Mouse (Mus musculus): Measurements from ENCODE around the gene Olfr679. TPM values are rescaled to one million over a fixed set of nuclear protein-coding genes. Genes with fewer than 3 reads are reported as not detected.
"Not testable (repeated sequence)": the region's sequence is repeated elsewhere in the genome, so short reads cannot be mapped to it uniquely, and the experiment has no call there.

The Olfr679 gene
- total RNA-seq (2015) (not detected in 2 replicates), total RNA-seq (2017) (not detected in 2 replicates)

DNA sequence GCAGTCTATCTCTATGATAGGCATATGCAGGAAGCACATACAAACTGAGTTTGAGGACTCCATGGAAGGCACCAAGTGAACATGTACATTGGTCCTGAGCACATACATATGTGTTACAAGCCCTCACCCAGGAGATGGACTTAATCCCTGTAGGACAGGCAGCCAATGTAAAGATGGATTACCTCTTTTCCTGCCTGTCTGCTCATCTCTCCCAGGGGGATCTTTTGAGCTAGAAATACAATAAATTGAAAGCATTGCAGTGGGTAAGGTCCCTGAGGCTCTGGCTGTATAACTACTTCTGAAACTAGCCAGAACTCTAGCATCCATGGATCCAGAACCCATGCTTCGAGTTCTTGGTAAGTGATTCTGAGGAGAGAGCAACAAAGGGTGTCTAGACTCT is at the start of gene Olfr679:
Gene Olfr679, plus strand, starts transcription at position 301 of the 400 bp plus-strand sequence.
- ATAC-seq (replicated peaks; ENCODE audit: poor library complexity): no peak

- no peak for ATAC-seq (replicated peaks; ENCODE audit: poor library complexity)
These were observed 48.6 kb upstream of the Olfr679 start, which contains the start of gene Olfr676 for GRCm38 (mm10) chr7:105032398-105032797. Gene Olfr676, plus strand, starts transcription at chr7:105032698.

- ATAC-seq (replicated peaks; ENCODE audit: poor library complexity): not testable (repeated sequence)
These were observed 47.2 kb upstream of the Olfr679 start for GRCm38 (mm10) chr7:105033836-105034235.

GRCm38 (mm10) chr7:105058951-105059350 is 22.1 kb upstream of the Olfr679 start:
- no peak for ATAC-seq (replicated peaks; ENCODE audit: poor library complexity)

DNA sequence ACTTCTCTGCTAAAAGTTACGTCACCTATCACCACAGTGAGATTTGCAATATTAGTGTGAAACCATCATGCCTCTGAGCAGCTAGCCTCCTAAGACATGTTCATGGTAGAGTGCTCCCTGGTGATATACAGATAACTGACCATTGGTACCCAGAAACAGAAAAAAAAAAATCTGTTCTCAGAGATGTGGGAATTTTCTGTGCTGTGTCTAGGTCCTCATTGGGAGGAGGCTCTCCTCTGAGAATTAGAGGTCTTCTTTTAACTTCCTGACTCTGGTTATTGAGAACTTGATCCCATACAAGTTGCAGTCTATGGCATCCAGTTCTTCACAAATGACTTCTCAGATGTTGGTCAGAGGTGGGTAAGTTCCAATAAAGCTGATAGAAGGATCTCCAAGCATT is 16.8 kb upstream of the Olfr679 start, which contains the start of gene Olfr678:
Gene Olfr678, plus strand, starts transcription at position 301 of the 400 bp plus-strand sequence.
- no peak for ATAC-seq (replicated peaks; ENCODE audit: poor library complexity)

DNA sequence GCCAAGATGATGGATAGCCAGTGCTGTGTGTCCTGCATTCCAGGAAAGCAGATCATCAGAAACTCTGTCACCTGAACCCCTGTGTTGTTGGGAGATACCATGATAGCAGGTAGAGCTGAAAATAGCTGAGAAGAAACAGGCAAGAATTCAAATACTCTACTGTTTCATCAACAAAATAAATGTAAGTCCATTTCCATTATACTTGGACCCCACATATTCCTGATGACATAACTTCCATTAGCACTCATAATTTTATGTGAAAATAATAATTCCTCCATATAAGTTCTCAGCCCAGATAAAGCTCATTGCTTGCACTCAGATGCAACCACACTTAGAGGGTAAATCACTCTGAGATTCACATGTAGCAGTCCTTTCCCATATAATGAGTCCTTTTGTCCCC is 11.7 kb downstream of the Olfr679 start, which contains the start of gene Olfr680-ps1:
Gene Olfr680-ps1, minus strand, starts transcription at position 101 of the 400 bp plus-strand sequence.
- ATAC-seq (replicated peaks; ENCODE audit: poor library complexity): not testable (repeated sequence)

- no peak for ATAC-seq (replicated peaks; ENCODE audit: poor library complexity)
These were observed 35.5 kb downstream of the Olfr679 start, which contains the start of gene Olfr681 for GRCm38 (mm10) chr7:105116536-105116935. Gene Olfr681, plus strand, starts transcription at chr7:105116836.

Other genes with a start within 250 kb of the Olfr679 start
- gene Usp17lb, start 238.6 kb upstream of the Olfr679 start, total RNA-seq (2015): not detected in 2 replicates
- gene Usp17lb, start 238.6 kb upstream of the Olfr679 start, total RNA-seq (2017): not detected in 2 replicates
- gene Usp17la, start 224.2 kb upstream of the Olfr679 start, total RNA-seq (2015): not detected in 2 replicates
- not detected in 2 replicates for gene Usp17la, start 224.2 kb upstream of the Olfr679 start, total RNA-seq (2017)
- gene Olfr665, start 203.2 kb upstream of the Olfr679 start, total RNA-seq (2015): not detected in 2 replicates
- gene Olfr665, start 203.2 kb upstream of the Olfr679 start, total RNA-seq (2017): not detected in 2 replicates
- not detected in 2 replicates for gene Olfr666, start 185.3 kb upstream of the Olfr679 start, total RNA-seq (2015)
- gene Olfr666, start 185.3 kb upstream of the Olfr679 start, total RNA-seq (2017): not detected in 2 replicates
- not detected in 2 replicates for gene Olfr667, start 159.7 kb upstream of the Olfr679 start, total RNA-seq (2015)
- not detected in 2 replicates for gene Olfr667, start 159.7 kb upstream of the Olfr679 start, total RNA-seq (2017)
- not detected in 2 replicates for gene Olfr668, start 153.1 kb upstream of the Olfr679 start, total RNA-seq (2015)
- not detected in 2 replicates for gene Olfr668, start 153.1 kb upstream of the Olfr679 start, total RNA-seq (2017)
- not detected in 2 replicates for gene Olfr669, start 147.0 kb upstream of the Olfr679 start, total RNA-seq (2015)
- not detected in 2 replicates for gene Olfr669, start 147.0 kb upstream of the Olfr679 start, total RNA-seq (2017)
- gene Olfr670, start 118.6 kb upstream of the Olfr679 start, total RNA-seq (2015): not detected in 2 replicates
- gene Olfr670, start 118.6 kb upstream of the Olfr679 start, total RNA-seq (2017): not detected in 2 replicates
- gene Olfr671, start 102.1 kb upstream of the Olfr679 start, total RNA-seq (2015): not detected in 2 replicates
- not detected in 2 replicates for gene Olfr671, start 102.1 kb upstream of the Olfr679 start, total RNA-seq (2017)
- gene Olfr672, start 79.2 kb upstream of the Olfr679 start, total RNA-seq (2015): not detected in 2 replicates
- not detected in 2 replicates for gene Olfr672, start 79.2 kb upstream of the Olfr679 start, total RNA-seq (2017)
- gene Olfr675, start 52.7 kb upstream of the Olfr679 start, total RNA-seq (2015): not detected in 2 replicates
- not detected in 2 replicates for gene Olfr675, start 52.7 kb upstream of the Olfr679 start, total RNA-seq (2017)
- gene Olfr676, start 48.5 kb upstream of the Olfr679 start, total RNA-seq (2015): not detected in 2 replicates
- not detected in 2 replicates for gene Olfr676, start 48.5 kb upstream of the Olfr679 start, total RNA-seq (2017)
- gene Olfr677, start 29.8 kb upstream of the Olfr679 start, total RNA-seq (2015): not detected in 2 replicates
- not detected in 2 replicates for gene Olfr677, start 29.8 kb upstream of the Olfr679 start, total RNA-seq (2017)
- not detected in 2 replicates for gene Olfr678, start 16.7 kb upstream of the Olfr679 start, total RNA-seq (2015)
- not detected in 2 replicates for gene Olfr678, start 16.7 kb upstream of the Olfr679 start, total RNA-seq (2017)
- gene Olfr680-ps1, start 11.6 kb downstream of the Olfr679 start, total RNA-seq (2015): not detected in 2 replicates
- not detected in 2 replicates for gene Olfr680-ps1, start 11.6 kb downstream of the Olfr679 start, total RNA-seq (2017)
- not detected in 2 replicates for gene Olfr681, start 35.6 kb downstream of the Olfr679 start, total RNA-seq (2015)
- not detected in 2 replicates for gene Olfr681, start 35.6 kb downstream of the Olfr679 start, total RNA-seq (2017)
- gene Olfr683, start 65.8 kb downstream of the Olfr679 start, total RNA-seq (2015): not detected in 2 replicates
- not detected in 2 replicates for gene Olfr683, start 65.8 kb downstream of the Olfr679 start, total RNA-seq (2017)
- gene Olfr684, start 82.4 kb downstream of the Olfr679 start, total RNA-seq (2015): not detected in 2 replicates
- not detected in 2 replicates for gene Olfr684, start 82.4 kb downstream of the Olfr679 start, total RNA-seq (2017)
- not detected in 2 replicates for gene Olfr685, start 104.8 kb downstream of the Olfr679 start, total RNA-seq (2015)
- gene Olfr685, start 104.8 kb downstream of the Olfr679 start, total RNA-seq (2017): not detected in 2 replicates
- gene Olfr686, start 126.3 kb downstream of the Olfr679 start, total RNA-seq (2015): not detected in 2 replicates
- gene Olfr686, start 126.3 kb downstream of the Olfr679 start, total RNA-seq (2017): not detected in 2 replicates
- gene Olfr688, start 206.9 kb downstream of the Olfr679 start, total RNA-seq (2015): not detected in 2 replicates
- gene Olfr688, start 206.9 kb downstream of the Olfr679 start, total RNA-seq (2017): not detected in 2 replicates
- not detected in 2 replicates for gene Olfr689, start 230.0 kb downstream of the Olfr679 start, total RNA-seq (2015)
- not detected in 2 replicates for gene Olfr689, start 230.0 kb downstream of the Olfr679 start, total RNA-seq (2017)

Data from megakaryocyte progenitor cell, adult 5-6 weeks (primary cell).